Mouse (Mus musculus) kidney, embryonic 14.5 days (tissue): ENCODE measurements around the gene Mpz. TPM values are rescaled to one million over a fixed set of nuclear protein-coding genes. Genes with fewer than 3 reads are reported as not detected.

ENCODE experiments used
- ATAC-seq: fragments of 200-750 bp; cut with Nextera tagmentation; 2 replicates; pipeline ENCODE4 v1.8.0; 2017; ENCODE audit warnings: moderate number of reproducible peaks, mild to moderate bottlenecking, moderate TSS enrichment, moderate library complexity; ENCODE audit not compliant: low FRiP score, low TSS enrichment
- H3K27ac ChIP-seq: fragments of 300-500 bp; sonication (generic); 2 replicates; pipeline ENCODE4 v1.5.1; 2014; ENCODE audit warnings: low read depth, mild to moderate bottlenecking, low read length, moderate library complexity, mixed read lengths
- H3K27me3 ChIP-seq: fragments of 300-500 bp; sonication (generic); 2 replicates; pipeline ENCODE4 v1.6.1; 2014; ENCODE audit warnings: mild to moderate bottlenecking, low read length; ENCODE audit not compliant: control insufficient read depth, insufficient read depth
- H3K36me3 ChIP-seq: fragments of 300-500 bp; sonication (generic); 2 replicates; pipeline ENCODE4 v1.6.1; 2014; ENCODE audit warnings: low read length, mixed read lengths; ENCODE audit not compliant: control insufficient read depth, insufficient read depth
- H3K4me1 ChIP-seq: fragments of 300-500 bp; sonication (generic); 2 replicates; pipeline ENCODE4 v1.6.1; 2014; ENCODE audit warnings: low read length, mixed read lengths; ENCODE audit not compliant: control insufficient read depth, insufficient read depth
- H3K4me2 ChIP-seq: fragments of 300-500 bp; sonication (generic); replicated peaks from 2 replicates; pipeline ENCODE4 v1.6.1; 2014; ENCODE audit warnings: low read depth, mild to moderate bottlenecking, low read length
- H3K4me3 ChIP-seq: fragments of 300-500 bp; sonication (generic); 2 replicates; pipeline ENCODE4 v1.5.1; 2014; ENCODE audit warnings: mild to moderate bottlenecking, low read length
- H3K9ac ChIP-seq: fragments of 300-500 bp; sonication (generic); 2 replicates; pipeline ENCODE4 v1.6.1; 2014; ENCODE audit warnings: low read depth, mild to moderate bottlenecking, low read length, moderate library complexity
- H3K9me3 ChIP-seq: fragments of 300-500 bp; sonication (generic); 2 replicates; pipeline ENCODE4 v1.6.1; 2016; ENCODE audit warnings: low read length; ENCODE audit not compliant: control insufficient read depth
- WGBS: fragments of 180-500 bp; shearing (Covaris S2); extraction: QIAGEN DNeasy Blood & Tissue Kit; methylation state at CpG from one replicate; pipeline ENCODE4 v1.1.7; 2014; 5-methylcytosine and 5-hydroxymethylcytosine counted together
- polyA plus RNA-seq: library from polyadenylated mRNA; unstranded; fragments of >200 nt; fragmentation: Nextera tagmentation; extraction: Ambion mirVana; gene quantifications from 2 replicates; pipeline ENCODE4 v1.2.1, GENCODE M21; 2014

The Mpz gene
- polyA plus RNA-seq, 1 experiment from 2014 or later = not detected

GRCm38 (mm10) chr1:171111020-171111780 is 39.3 kb upstream of the Mpz start:
- Histone ChIP-seq H3K9ac (peak overlapping the region; percentile 55; the same call in 1 of the 2 replicates), H3K4me1 (no peaks in the 10 kb centered on the region)
- WGBS = under 1% methylated on average over 38 of the region's 38 CpGs

DNA sequence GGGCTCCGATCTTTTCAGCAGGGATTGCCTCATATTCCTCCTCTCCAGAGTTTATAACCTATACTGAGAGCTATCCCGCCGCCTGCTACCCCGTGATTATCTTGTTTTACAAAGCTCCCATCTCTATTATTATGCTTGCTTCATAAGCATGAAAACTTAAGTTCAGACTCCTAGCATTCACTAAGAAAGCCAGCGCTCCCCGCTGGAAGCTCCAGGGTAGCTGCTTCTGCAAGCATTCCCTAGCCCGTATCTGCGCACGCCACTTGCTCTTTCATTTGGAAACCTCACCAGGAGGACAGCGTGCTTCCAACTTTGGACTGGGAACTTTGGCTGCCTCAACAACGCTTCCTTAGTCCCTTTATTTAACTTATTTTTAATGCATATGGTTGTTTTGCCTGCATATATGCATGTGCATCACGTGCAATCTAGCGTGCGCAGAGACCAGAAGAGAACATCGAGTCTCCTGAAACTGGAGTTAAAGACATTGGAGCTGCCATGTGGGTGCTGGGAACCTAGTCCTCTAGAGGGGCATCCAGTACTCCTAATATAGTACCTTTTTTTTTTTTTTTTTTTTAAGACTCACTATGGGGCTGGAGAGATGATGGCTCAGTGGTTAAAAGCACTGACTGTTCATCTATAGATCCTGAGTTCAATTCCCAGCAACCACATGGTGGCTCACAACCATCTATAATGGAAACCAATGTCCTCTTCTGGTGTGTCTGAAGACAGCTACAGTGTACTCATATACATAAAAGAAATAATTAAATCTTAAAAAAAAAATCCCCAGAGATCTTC is 38.5 kb upstream of the Mpz start:
- H3K4me1 ChIP-seq = no peaks in the 10 kb centered on the region
- 2% methylated on average over 15 of the region's 15 CpGs for WGBS
- ATAC-seq = no peak
- H3K4me3 ChIP-seq = peak overlapping the region; percentile 66
- no peaks in the 10 kb centered on the region for H3K36me3 ChIP-seq
- H3K27ac ChIP-seq = peak overlapping the region; percentile 84
- H3K4me2 ChIP-seq = peak overlapping the region; percentile 68
- H3K9ac ChIP-seq = peak overlapping the region; percentile 55
- H3K27me3 ChIP-seq = no peaks in the 10 kb centered on the region; the same call in 1 of the 2 replicates
- H3K9me3 ChIP-seq = no peaks in the 10 kb centered on the region

More at GRCm38 (mm10) chr1:171111020-171111780, 39.3 kb upstream of the Mpz start:
- Histone ChIP-seq H3K9me3 (no peaks in the 10 kb centered on the region), H3K36me3 (no peaks in the 10 kb centered on the region), H3K27ac (peak overlapping the region; percentile 84), H3K4me2 (peak overlapping the region; percentile 68), H3K27me3 (no peaks in the 10 kb centered on the region; the same call in 1 of the 2 replicates), H3K4me3 (peak overlapping the region; percentile 66)
- ATAC-seq = peak; percentile 91

- H3K4me2 ChIP-seq = no peak overlapping the region
- WGBS = 75% methylated on average over 4 of the region's 4 CpGs
- no peaks in the 10 kb centered on the region for H3K9me3 ChIP-seq
- H3K4me1 ChIP-seq = no peaks in the 10 kb centered on the region
- no peak overlapping the region for H3K9ac ChIP-seq
- H3K36me3 ChIP-seq = no peaks in the 10 kb centered on the region
- H3K27ac ChIP-seq = no peak overlapping the region
- no peak for ATAC-seq
- no peaks in the 10 kb centered on the region; the same call in 1 of the 2 replicates for H3K27me3 ChIP-seq
- no peak overlapping the region for H3K4me3 ChIP-seq
Observed at GRCm38 (mm10) chr1:171112986-171113385, 37.5 kb upstream of the Mpz start.

GRCm38 (mm10) chr1:171113873-171114299 is 36.6 kb upstream of the Mpz start, which contains the start of gene Cfap126:
Gene Cfap126 (plus strand): TSS chr1:171113918.
- Histone ChIP-seq H3K4me3 (peak within 1 kb of the TSS; percentile 46), H3K27me3 (no peaks in the 10 kb centered on the region; the same call in 1 of the 2 replicates), H3K4me1 (no peaks in the 10 kb centered on the region), H3K9ac (peak within 1 kb of the TSS; percentile 62), H3K36me3 (no peaks in the 10 kb centered on the region), H3K27ac (peak within 1 kb of the TSS; percentile 76; the same call in 1 of the 2 replicates), H3K4me2 (peak within 1 kb of the TSS; percentile 68), H3K9me3 (no peaks in the 10 kb centered on the region)
- under 1% methylated on average over 24 of the region's 24 CpGs for WGBS
- ATAC-seq = peak; percentile 40

- H3K27me3 ChIP-seq = no peaks in the 10 kb centered on the region; the same call in 1 of the 2 replicates
- H3K9me3 ChIP-seq = no peaks in the 10 kb centered on the region
- no peak for ATAC-seq
- H3K4me1 ChIP-seq = no peaks in the 10 kb centered on the region
- H3K36me3 ChIP-seq = no peaks in the 10 kb centered on the region
- H3K27ac ChIP-seq = no peak overlapping the region
- H3K4me3 ChIP-seq = no peak overlapping the region
- 70% methylated on average over 4 of the region's 4 CpGs for WGBS
- no peak overlapping the region for H3K4me2 ChIP-seq
- no peak overlapping the region for H3K9ac ChIP-seq
Observed at GRCm38 (mm10) chr1:171116280-171116679, 34.2 kb upstream of the Mpz start.

DNA sequence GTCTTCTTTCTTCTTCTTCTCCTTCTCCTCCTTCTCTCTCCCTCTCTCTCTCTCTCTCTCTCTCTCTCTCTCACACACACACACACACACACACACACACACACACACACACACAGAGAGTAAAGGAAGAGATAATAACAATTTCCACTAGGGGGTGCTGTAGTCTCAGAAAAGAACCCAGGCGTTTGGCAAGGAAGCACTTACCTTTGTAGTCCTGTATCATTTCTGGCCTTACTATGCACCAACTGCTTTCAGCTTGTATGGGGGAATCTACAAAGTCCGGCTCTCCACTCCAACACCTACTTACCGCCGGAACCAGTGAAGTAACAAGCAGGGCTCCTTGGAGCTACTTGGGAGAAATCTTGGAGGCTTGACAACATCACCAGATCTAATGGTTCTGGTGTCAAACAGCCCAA is 32.2 kb upstream of the Mpz start:
- 9% methylated on average over 4 of the region's 4 CpGs for WGBS
- no peak overlapping the region for H3K4me2 ChIP-seq
- no peaks in the 10 kb centered on the region for H3K36me3 ChIP-seq
- H3K27ac ChIP-seq = no peak overlapping the region
- no peak overlapping the region for H3K4me3 ChIP-seq
- H3K27me3 ChIP-seq = no peaks in the 10 kb centered on the region; the same call in 1 of the 2 replicates
- no peaks in the 10 kb centered on the region for H3K4me1 ChIP-seq
- H3K9ac ChIP-seq = no peak overlapping the region
- no peaks in the 10 kb centered on the region for H3K9me3 ChIP-seq
- ATAC-seq = peak; percentile 8; the same call in 1 of the 2 replicates

- Histone ChIP-seq H3K36me3 (no peaks in the 10 kb centered on the region), H3K4me3 (no peak overlapping the region), H3K27ac (no peak overlapping the region), H3K9ac (no peak overlapping the region), H3K4me1 (no peaks in the 10 kb centered on the region), H3K9me3 (no peaks in the 10 kb centered on the region), H3K27me3 (no peaks in the 10 kb centered on the region; the same call in 1 of the 2 replicates), H3K4me2 (no peak overlapping the region)
- no peak for ATAC-seq
- WGBS = 91% methylated on average over 5 of the region's 5 CpGs
Observed at GRCm38 (mm10) chr1:171118996-171119395, 31.5 kb upstream of the Mpz start.

DNA sequence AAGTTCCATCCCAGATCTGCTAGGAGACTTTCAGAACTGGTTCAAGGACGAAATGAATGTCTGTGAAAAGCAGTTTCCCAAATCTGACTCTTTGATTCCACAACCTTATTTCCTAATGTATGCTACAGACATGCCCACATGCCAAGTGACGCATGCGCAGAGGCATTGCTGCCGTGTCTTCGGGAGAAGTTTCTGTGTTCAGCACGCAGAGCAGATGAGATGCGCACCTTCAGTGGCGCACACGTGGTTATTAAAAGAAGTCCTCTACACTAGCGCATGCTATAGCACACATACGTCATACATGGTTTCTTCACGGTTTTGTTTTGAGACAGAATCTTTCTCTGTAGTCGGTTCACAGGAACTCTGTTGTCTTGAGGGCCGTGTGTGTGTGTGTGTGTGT is 31.1 kb upstream of the Mpz start:
- no peaks in the 10 kb centered on the region for H3K9me3 ChIP-seq
- ATAC-seq = no peak
- H3K27ac ChIP-seq = no peak overlapping the region
- no peak overlapping the region for H3K4me3 ChIP-seq
- no peak overlapping the region for H3K4me2 ChIP-seq
- WGBS = 89% methylated on average over 14 of the region's 14 CpGs
- H3K9ac ChIP-seq = no peak overlapping the region
- H3K36me3 ChIP-seq = no peaks in the 10 kb centered on the region
- H3K27me3 ChIP-seq = no peaks in the 10 kb centered on the region; the same call in 1 of the 2 replicates
- H3K4me1 ChIP-seq = no peaks in the 10 kb centered on the region
